Mouse (Mus musculus): Measurements from ENCODE around the gene Trem1.

GRCm38 (mm10) chr17:48266138-48266537 is 33.6 kb downstream of the Trem1 start:
- no peak for TF ChIP-seq CTCF (IDR thresholded peaks at IDR 0.05; ENCODE audit: control insufficient read depth, insufficient read depth, low read length)
- TF ChIP-seq POLR2A (IDR thresholded peaks at IDR 0.05; ENCODE audit: borderline replicate concordance, control insufficient read depth, low read depth, low read length) = no peak
